In genomic region chr4:126281706-126282105, GRCm38 (mm10) we compare ENCODE assay signal across 13 mouse cellular contexts. TPM values are rescaled to one million over a fixed set of nuclear protein-coding genes. Genes with fewer than 3 reads are reported as not detected.
"Had no signal": no experiment of that assay in that cellular context is flagged by ENCODE, and none has a peak within 500 bp of the region (broad histone marks: within the 10 kb centered on the region; RNA-seq: fewer than 3 reads in every experiment).

No protein-coding gene starts in this region.

- DNase-seq: kidney, adult 2 months; kidney, postnatal 14 days; lung, adult 2 months; lung, postnatal 10 days; thymus, postnatal 36 days had no signal

- H3K4me2 ChIP-seq: kidney, embryonic 15.5 days; liver, embryonic 11.5 days; liver, embryonic 15.5 days; midbrain, embryonic 12.5 days had no signal

- H3K27ac ChIP-seq: kidney, embryonic 15.5 days; left cerebral cortex, adult 2 months; liver, embryonic 15.5 days; macrophage; midbrain, embryonic 12.5 days had no signal

- H3K4me3 ChIP-seq: kidney, embryonic 15.5 days; left cerebral cortex, adult 2 months; liver, embryonic 15.5 days; megakaryocyte, embryonic 14.5 days; midbrain, embryonic 12.5 days had no signal

- H3K9ac ChIP-seq: kidney, embryonic 15.5 days; liver, embryonic 15.5 days; midbrain, embryonic 12.5 days had no signal

- ATAC-seq: midbrain, embryonic 16.5 days had no signal

- H3K36me3 ChIP-seq: kidney, embryonic 15.5 days; liver, embryonic 15.5 days; midbrain, embryonic 12.5 days had no signal

- H3K9me3 ChIP-seq: kidney, embryonic 15.5 days; liver, embryonic 15.5 days; midbrain, embryonic 12.5 days had no signal

RNA-seq across cellular contexts. Expression of gene Col8a2, which starts 4.9 kb away (rescaled TPM):
- polyA plus RNA-seq: macrophage had no signal
